Mouse (Mus musculus) ES-Bruce4 (cell line): ENCODE results near the gene Rpl36. TPM values are rescaled to one million over a fixed set of nuclear protein-coding genes. Genes with fewer than 3 reads are reported as not detected.

ENCODE experiments used
- H3K27ac ChIP-seq: 2 replicates; pipeline ENCODE4 v1.5.1; 2012; ENCODE audit warnings: low read length, inconsistent platforms; ENCODE audit not compliant: insufficient read depth
- H3K27me3 ChIP-seq: 2 replicates; pipeline ENCODE4 v1.6.1; 2012; ENCODE audit warnings: mild to moderate bottlenecking, low read length, inconsistent platforms; ENCODE audit not compliant: control insufficient read depth, poor library complexity, insufficient read depth, severe bottlenecking
- H3K36me3 ChIP-seq: 2 replicates; pipeline ENCODE4 v1.6.1; 2012; ENCODE audit warnings: inconsistent platforms, mild to moderate bottlenecking, low read length, moderate library complexity; ENCODE audit not compliant: control insufficient read depth, poor library complexity, insufficient read depth, severe bottlenecking
- H3K4me1 ChIP-seq: one replicate; pipeline ENCODE4 v1.8.1; 2011; ENCODE audit warnings: low read length; ENCODE audit not compliant: control insufficient read depth, insufficient read depth
- H3K4me3 ChIP-seq: 2 replicates; pipeline ENCODE4 v1.5.1; 2011; ENCODE audit warnings: low read depth, mild to moderate bottlenecking, low read length
- H3K9ac ChIP-seq: 2 replicates; pipeline ENCODE4 v1.6.1; 2012; ENCODE audit warnings: low read depth, mild to moderate bottlenecking, inconsistent platforms; ENCODE audit not compliant: poor library complexity, severe bottlenecking
- H3K9me3 ChIP-seq: replicated peaks from 2 replicates; pipeline ENCODE4 v1.6.1; 2012; ENCODE audit warnings: mild to moderate bottlenecking, low read length, inconsistent platforms; ENCODE audit not compliant: control insufficient read depth, poor library complexity, insufficient read depth, severe bottlenecking
- CTCF ChIP-seq: IDR thresholded peaks from one replicate; pipeline ENCODE4 v1.8.1; 2011; ENCODE audit warnings: low read depth, low read length
- EP300 ChIP-seq: IDR thresholded peaks from 2 replicates; pipeline ENCODE4 v1.6.1; 2011; ENCODE audit warnings: low read depth, low read length; ENCODE audit not compliant: insufficient read depth
- POLR2A ChIP-seq: IDR thresholded peaks from one replicate; pipeline ENCODE4 v1.8.1; 2011; ENCODE audit warnings: low read length; ENCODE audit not compliant: insufficient read depth
- polyA plus RNA-seq: library from polyadenylated mRNA; stranded (reverse); fragments of >200 nt; gene quantifications from 2 replicates; pipeline ENCODE4 v1.2.4, GENCODE M21; 2011; ENCODE audit warnings: low read depth; ENCODE audit not compliant: missing spikeins, insufficient read depth, insufficient read length

Gene Rpl36
- polyA plus RNA-seq, 1 experiment: 704 TPM

- peaks cover 51% of the 10 kb centered on the region for H3K36me3 ChIP-seq
- H3K27me3 ChIP-seq: no peaks in the 10 kb centered on the region
- no peak overlapping the region for H3K27ac ChIP-seq
- no peaks in the 10 kb centered on the region for H3K9me3 ChIP-seq
- H3K4me3 ChIP-seq: no peak overlapping the region
- no peaks in the 10 kb centered on the region for H3K4me1 ChIP-seq
- no peak overlapping the region for H3K9ac ChIP-seq
- TF ChIP-seq EP300 (no peak), CTCF (no peak)
These were observed 3.5 kb downstream of the Rpl36 start for GRCm38 (mm10) chr17:56616725-56617124.

GRCm38 (mm10) chr17:56617628-56618027, 4.4 kb downstream of the Rpl36 start:
- no peak overlapping the region for H3K4me3 ChIP-seq
- H3K9ac ChIP-seq: no peak overlapping the region
- TF ChIP-seq POLR2A: no peak
- no peak for TF ChIP-seq EP300
- no peak for TF ChIP-seq CTCF
- H3K27me3 ChIP-seq: no peaks in the 10 kb centered on the region
- H3K4me1 ChIP-seq: no peaks in the 10 kb centered on the region
- no peaks in the 10 kb centered on the region for H3K9me3 ChIP-seq
- no peak overlapping the region for H3K27ac ChIP-seq
- peaks cover 54% of the 10 kb centered on the region for H3K36me3 ChIP-seq

DNA sequence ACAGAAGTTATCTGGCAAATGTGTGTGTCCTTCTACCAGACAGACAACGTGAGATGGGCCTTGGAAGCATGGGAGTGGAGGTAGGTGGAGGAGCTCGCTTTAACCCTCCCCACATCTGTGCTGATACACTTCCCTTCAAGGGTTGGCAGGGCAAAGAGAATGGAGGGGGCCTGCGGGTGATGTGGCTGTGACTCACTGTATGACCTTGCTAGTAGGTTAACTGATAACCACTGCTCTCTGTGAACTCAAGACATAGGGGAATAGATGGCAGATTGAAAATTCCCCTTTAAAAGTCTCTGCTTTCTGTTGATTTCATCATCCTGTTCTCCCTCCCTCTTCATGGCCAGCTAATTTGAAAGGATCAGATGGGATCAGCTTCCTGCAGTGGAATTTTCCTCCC, 12.3 kb downstream of the Rpl36 start:
- peaks cover 2% of the 10 kb centered on the region for H3K4me1 ChIP-seq
- H3K27me3 ChIP-seq: no peaks in the 10 kb centered on the region
- no peak overlapping the region for H3K27ac ChIP-seq
- 0 out of 2 replicates have a peak overlapping the region, but pooled peaks have one; percentile 2 for H3K4me3 ChIP-seq
- peaks cover 8% of the 10 kb centered on the region for H3K36me3 ChIP-seq
- no peaks in the 10 kb centered on the region for H3K9me3 ChIP-seq
- no peak for TF ChIP-seq POLR2A
- TF ChIP-seq EP300: no peak
- TF ChIP-seq CTCF: no peak
- H3K9ac ChIP-seq: no peak overlapping the region

- TF ChIP-seq CTCF: no peak
- TF ChIP-seq EP300: no peak
- no peak for TF ChIP-seq POLR2A
- Histone ChIP-seq H3K27ac (no peak overlapping the region), H3K27me3 (no peaks in the 10 kb centered on the region), H3K4me3 (peak overlapping the region; percentile 95), H3K4me1 (peaks cover 2% of the 10 kb centered on the region), H3K9me3 (no peaks in the 10 kb centered on the region), H3K9ac (peak overlapping the region; percentile 74), H3K36me3 (peaks cover 4% of the 10 kb centered on the region)
These were observed 13.0 kb downstream of the Rpl36 start for GRCm38 (mm10) chr17:56626260-56626659.

DNA sequence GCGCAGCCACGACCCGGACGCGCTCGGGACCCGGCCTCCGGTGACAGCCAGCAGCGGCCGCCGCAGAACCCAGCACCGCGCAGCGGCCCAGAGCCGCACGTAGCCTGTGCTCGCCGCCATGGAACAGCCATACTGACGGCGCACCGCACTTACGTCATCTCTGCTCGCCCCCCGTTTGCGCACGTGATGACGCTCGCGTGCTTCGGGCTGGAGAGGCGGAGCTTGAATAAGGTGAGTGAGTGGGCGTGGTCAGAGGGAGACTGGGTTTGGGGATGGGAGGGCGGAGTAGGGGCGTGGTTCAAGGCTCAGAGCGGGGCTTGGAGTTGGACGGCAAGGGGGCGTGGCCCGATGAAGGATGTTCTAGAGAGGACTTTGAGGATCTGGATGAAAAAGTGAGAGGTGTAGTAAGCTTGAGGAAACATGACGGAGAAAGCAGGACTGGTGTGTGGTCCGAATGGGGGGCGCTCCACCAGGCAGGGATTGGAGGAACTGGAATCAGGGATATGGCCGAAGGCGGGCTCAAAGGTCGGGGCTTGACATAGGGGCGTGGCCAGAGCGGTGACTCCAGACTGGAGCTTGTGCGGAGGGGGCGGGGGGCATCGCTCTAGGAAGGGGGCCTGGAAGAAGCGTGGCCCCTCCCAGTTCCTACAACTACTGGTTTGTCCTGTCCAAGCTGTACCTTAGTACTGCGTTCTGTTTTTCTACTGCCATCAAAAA, 13.7 kb downstream of the Rpl36 start, which contains the start of gene Lonp1:
TSS of gene Lonp1 (minus strand) at position 134 of the 717 bp plus-strand sequence.
- TF ChIP-seq POLR2A (peak; percentile 23), EP300 (peak; percentile 69; the same call in 1 of the 2 replicates), CTCF (no peak)
- peak within 1 kb of the TSS; percentile 54 for H3K27ac ChIP-seq
- H3K4me1 ChIP-seq: peaks cover 2% of the 10 kb centered on the region
- H3K9me3 ChIP-seq: no peaks in the 10 kb centered on the region
- H3K4me3 ChIP-seq: peak within 1 kb of the TSS; percentile 95
- no peaks in the 10 kb centered on the region for H3K27me3 ChIP-seq
- peaks cover 4% of the 10 kb centered on the region for H3K36me3 ChIP-seq
- H3K9ac ChIP-seq: peak within 1 kb of the TSS; percentile 74
